Comparison of ENCODE assay signal across 8 mouse cellular contexts in genomic region chr17:9764701-9765359, GRCm38 (mm10).
DNase-seq lines count a peak whose midpoint lies in the region; ATAC-seq and TF ChIP-seq lines count a peak whose summit lies in the region.

No protein-coding gene starts in this region.

- peak; percentile 13 for DNase-seq in adrenal gland, postnatal 25 days
- peak; percentile 69 to 74 for DNase-seq in cerebellum, postnatal 10 days
- DNase-seq in heart, adult 11 months = peak; percentile 98
- peak; percentile 36 for DNase-seq in yolk sac, embryonic 10.5 days (ENCODE audit: low spot score)
- DNase-seq in thymus, postnatal 10 days (ENCODE audit: low spot score in 2 of 2) = no peak

- no peak overlapping the region for H3K9ac ChIP-seq in intestine, postnatal 0 days (ENCODE audit: low read depth, low read length)
- H3K9ac ChIP-seq in limb, embryonic 15.5 days = no peak overlapping the region
- peak overlapping the region; percentile 27; the same call in 1 of the 2 replicates for H3K9ac ChIP-seq in midbrain, embryonic 15.5 days

- H3K4me1 ChIP-seq in intestine, postnatal 0 days (replicated peaks; ENCODE audit: control insufficient read depth, insufficient read depth, low read length) = no peaks in the 10 kb centered on the region
- H3K4me1 ChIP-seq in limb, embryonic 15.5 days = peaks cover 8% of the 10 kb centered on the region
- peaks cover 38% of the 10 kb centered on the region for H3K4me1 ChIP-seq in midbrain, embryonic 15.5 days

- H3K36me3 ChIP-seq in intestine, postnatal 0 days (ENCODE audit: control insufficient read depth, insufficient read depth) = no peaks in the 10 kb centered on the region
- no peaks in the 10 kb centered on the region for H3K36me3 ChIP-seq in limb, embryonic 15.5 days
- no peaks in the 10 kb centered on the region for H3K36me3 ChIP-seq in midbrain, embryonic 15.5 days (replicated peaks)

- H3K4me2 ChIP-seq in intestine, postnatal 0 days (replicated peaks; ENCODE audit: low read depth) = peak overlapping the region; percentile 64
- H3K4me2 ChIP-seq in limb, embryonic 15.5 days = peak overlapping the region; percentile 67
- H3K4me2 ChIP-seq in midbrain, embryonic 15.5 days = peak overlapping the region; percentile 76

- H3K9me3 ChIP-seq in intestine, postnatal 0 days (ENCODE audit: control insufficient read depth) = no peaks in the 10 kb centered on the region
- no peaks in the 10 kb centered on the region for H3K9me3 ChIP-seq in limb, embryonic 15.5 days
- no peaks in the 10 kb centered on the region for H3K9me3 ChIP-seq in midbrain, embryonic 15.5 days

- no peak for TF ChIP-seq CTCF in intestine, postnatal 0 days (IDR thresholded peaks at IDR 0.05; ENCODE audit: low read depth)

- H3K27me3 ChIP-seq in intestine, postnatal 0 days (replicated peaks; ENCODE audit: control insufficient read depth, insufficient read depth, low read length) = no peaks in the 10 kb centered on the region; the same call in 1 of the 2 replicates
- H3K27me3 ChIP-seq in limb, embryonic 15.5 days = no peaks in the 10 kb centered on the region; the same call in 1 of the 2 replicates
- H3K27me3 ChIP-seq in midbrain, embryonic 15.5 days (replicated peaks) = peaks cover 6% of the 10 kb centered on the region; the same call in 1 of the 2 replicates

- peak overlapping the region; percentile 31 for H3K4me3 ChIP-seq in intestine, postnatal 0 days (ENCODE audit: low read depth, low read length)
- H3K4me3 ChIP-seq in limb, embryonic 15.5 days = peak overlapping the region; percentile 42
- peak overlapping the region; percentile 39 for H3K4me3 ChIP-seq in midbrain, embryonic 15.5 days

- 3% methylated on average over 22 of the region's 22 CpGs for WGBS in intestine, postnatal 0 days
- 1% methylated on average over 22 of the region's 22 CpGs for WGBS in limb, embryonic 15.5 days
- WGBS in midbrain, embryonic 15.5 days = under 1% methylated on average over 22 of the region's 22 CpGs

- ATAC-seq in intestine, postnatal 0 days = no peak
- ATAC-seq in limb, embryonic 15.5 days (ENCODE audit: insufficient number of reproducible peaks, low FRiP score, low TSS enrichment, low read depth) = 0 out of 2 replicates have a peak, but pooled peaks have one; percentile 40
- peak; percentile 90 for ATAC-seq in midbrain, embryonic 15.5 days (replicated peaks)

- no peak overlapping the region for H3K27ac ChIP-seq in intestine, postnatal 0 days (ENCODE audit: low read depth, low read length)
- H3K27ac ChIP-seq in limb, embryonic 15.5 days = peak overlapping the region; percentile 57
- peak overlapping the region; percentile 79 for H3K27ac ChIP-seq in midbrain, embryonic 15.5 days

Comparison
In these comparisons a context has a peak if more than half of its experiments do, and no peak if none do; other contexts are left out.
1. DNase-seq: peak in adrenal gland, postnatal 25 days (single experiment), cerebellum, postnatal 10 days (2 of 2), heart, adult 11 months (single experiment) and yolk sac, embryonic 10.5 days (single experiment); none in thymus, postnatal 10 days (0 of 2).
2. Peak in every context shown above with its lines, with median percentiles within 50 percentile points of each other: H3K4me2 ChIP-seq and H3K4me3 ChIP-seq.